Mouse (Mus musculus) spleen, adult 2 months (tissue): ENCODE measurements around the gene Zfp217.

ENCODE experiments used
- CTCF ChIP-seq: fragments of 200-500 bp; IDR thresholded peaks from 2 replicates; pipeline ENCODE4 v1.5.1; 2011; ENCODE audit warnings: mild to moderate bottlenecking, inconsistent platforms; ENCODE audit not compliant: insufficient read depth, insufficient read length, insufficient replicate concordance; ENCODE audit errors: extremely low read depth
- POLR2A ChIP-seq: fragments of 200-500 bp; IDR thresholded peaks from 2 replicates; pipeline ENCODE4 v1.6.1; 2011; ENCODE audit warnings: low read depth, low read length, inconsistent platforms

DNA sequence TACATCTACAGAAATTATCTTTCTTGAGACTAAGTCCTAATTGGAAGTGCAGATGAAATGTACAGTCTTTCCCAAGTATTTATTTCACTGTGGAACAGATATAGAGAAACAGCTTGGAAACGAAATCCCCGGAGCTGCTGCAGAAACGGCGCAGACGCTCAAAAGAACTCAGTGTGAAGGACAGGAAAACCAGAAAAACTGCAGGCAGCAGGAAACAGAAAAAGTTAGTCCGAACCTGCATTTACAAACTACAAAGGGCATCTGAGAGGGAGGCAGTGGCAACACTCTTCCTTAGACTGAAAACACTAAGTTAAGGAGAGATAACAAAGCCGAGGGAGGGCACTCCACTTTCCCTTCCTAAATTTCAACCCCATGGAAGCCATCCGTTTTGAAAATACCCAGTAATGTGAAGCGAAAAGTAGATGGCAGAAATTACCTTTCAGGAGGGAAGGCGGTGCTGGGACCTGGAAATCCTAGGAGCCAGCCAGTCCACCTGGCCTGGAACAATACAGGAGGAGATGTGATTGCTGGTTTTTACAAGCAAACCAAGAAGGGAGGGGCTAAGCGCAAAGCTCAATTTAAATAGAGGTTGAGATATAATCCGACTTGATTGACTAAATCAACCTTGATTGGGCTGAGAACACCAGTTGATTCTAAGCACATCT lies 13.7 kb downstream of the Zfp217 start:
- TF ChIP-seq CTCF = no peak
- TF ChIP-seq POLR2A = no peak
